8 mouse cellular contexts compared by ENCODE assay signal in genomic region chr7:126537820-126538585, GRCm38 (mm10). TPM values are rescaled to one million over a fixed set of nuclear protein-coding genes. Genes with fewer than 3 reads are reported as not detected.
DNase-seq lines count a peak whose midpoint lies in the region; ATAC-seq lines count a peak whose summit lies in the region.

No protein-coding gene starts in this region.

- ATAC-seq in monocyte, adult 5-6 weeks (replicated peaks; ENCODE audit: insufficient number of reproducible peaks, low FRiP score, low TSS enrichment, poor library complexity, severe bottlenecking), result no peak

- DNase-seq in cerebellum, adult 18-20 months, result peak; percentile 10 to 13
- no peak for DNase-seq in cerebellum, postnatal 36 days
- DNase-seq in layer of hippocampus, adult 9-11 months, result peak; percentile 59
- DNase-seq in layer of hippocampus, postnatal 25 days (ENCODE audit: extremely low spot score in 1 of 2, low spot score in 1 of 2), result no peak
- DNase-seq in MN1 (ENCODE audit: low spot score), result peak; percentile 37
- peak; percentile 81 for DNase-seq in induced T-regulatory cell, adult 2 months (ENCODE audit: low read depth)
- DNase-seq in gastrocnemius, adult 18-20 months (ENCODE audit: low spot score), result no peak

RNA-seq across cellular contexts. Expression of gene Eif3c, which starts 28.2 kb away (rescaled TPM):
- total RNA-seq in layer of hippocampus, postnatal 25 days (2021), result 100 to 1,000 TPM; 184 to 193 TPM
- 127 to 175 TPM (median 140 TPM) in 3 replicates for total RNA-seq in monocyte, adult 5-6 weeks (2017)
- total RNA-seq in gastrocnemius, adult 18-20 months (2021), result 100 to 1,000 TPM; 167 to 171 TPM

RNA-seq across cellular contexts. Expression of gene Atxn2l, which starts 34.8 kb away (rescaled TPM):
- 100 to 1,000 TPM; 101 to 134 TPM for total RNA-seq in layer of hippocampus, postnatal 25 days (2021)
- total RNA-seq in monocyte, adult 5-6 weeks (2017), result 23.4 to 73.3 TPM (median 30.7 TPM) in 3 replicates
- 10 to 100 TPM; 28.4 to 33.1 TPM for total RNA-seq in gastrocnemius, adult 18-20 months (2021)

RNA-seq across cellular contexts. Expression of gene Apobr, which starts 46.7 kb away (rescaled TPM):
- 1 to 10 TPM in 1 of 2 experiments, under 1 TPM in 1; 0.28 to 1.1 TPM for total RNA-seq in layer of hippocampus, postnatal 25 days (2021)
- 124 to 141 TPM (median 133 TPM) in 3 replicates for total RNA-seq in monocyte, adult 5-6 weeks (2017)
- under 1 TPM; 0.47 to 0.59 TPM for total RNA-seq in gastrocnemius, adult 18-20 months (2021)

RNA-seq across cellular contexts. Expression of gene Cln3, which starts 47.6 kb away (rescaled TPM):
- total RNA-seq in layer of hippocampus, postnatal 25 days (2021), result 10 to 100 TPM; 30.3 to 37.4 TPM
- 74.9 to 128 TPM (median 92.8 TPM) in 3 replicates for total RNA-seq in monocyte, adult 5-6 weeks (2017)
- total RNA-seq in gastrocnemius, adult 18-20 months (2021), result 10 to 100 TPM; 12.7 to 14.4 TPM

RNA-seq across cellular contexts. Expression of gene Tufm, which starts 50.8 kb away (rescaled TPM):
- total RNA-seq in layer of hippocampus, postnatal 25 days (2021), result 10 to 100 TPM; 77.2 to 78.8 TPM
- total RNA-seq in monocyte, adult 5-6 weeks (2017), result 18.0 to 32.9 TPM (median 25.4 TPM) in 3 replicates
- 100 to 1,000 TPM; 118 to 124 TPM for total RNA-seq in gastrocnemius, adult 18-20 months (2021)

Comparison
In these comparisons a context has a peak if more than half of its experiments do, and no peak if none do; other contexts are left out.
1. DNase-seq: peak in cerebellum, adult 18-20 months (2 of 2), layer of hippocampus, adult 9-11 months (single experiment), MN1 (single experiment) and induced T-regulatory cell, adult 2 months (single experiment); none in cerebellum, postnatal 36 days (0 of 2), layer of hippocampus, postnatal 25 days (0 of 2) and gastrocnemius, adult 18-20 months (single experiment).
2. RNA of gene Apobr, which starts 46.7 kb away (total RNA-seq): 124 to 141 TPM in monocyte, adult 5-6 weeks; 0.28 to 1.1 TPM in layer of hippocampus, postnatal 25 days and 0.47 to 0.59 TPM in gastrocnemius, adult 18-20 months; every median in the first group is over 10 times any median in the second.